In the genomic region with DNA sequence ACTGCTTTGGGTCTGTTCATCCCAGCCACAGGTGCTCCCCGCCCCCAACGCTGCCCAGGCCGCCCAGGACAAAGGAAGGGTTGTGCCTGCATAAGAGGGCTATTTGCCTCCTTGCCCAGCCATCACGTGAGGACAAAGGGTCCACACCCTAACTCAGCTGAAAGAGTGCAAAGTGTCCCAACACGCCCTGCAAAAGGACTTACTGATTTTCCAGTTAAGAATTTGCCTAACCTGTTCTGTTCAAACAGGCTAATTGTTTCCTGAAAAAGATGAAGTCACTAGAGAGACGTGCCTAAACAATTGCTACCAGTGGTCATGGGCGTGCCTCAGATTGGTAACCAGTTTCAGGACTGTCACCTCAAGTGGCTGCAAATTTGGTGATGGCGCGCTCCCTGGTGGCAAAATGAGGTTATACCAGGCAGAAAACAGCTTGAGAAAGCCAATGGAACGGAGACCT, we compare ENCODE assay signal across 9 mouse cellular contexts. TPM values are rescaled to one million over a fixed set of nuclear protein-coding genes. Genes with fewer than 3 reads are reported as not detected.
A peak's percentile ranks its signal among the peaks of the same experiment; 100 is the strongest.
DNase-seq lines count a peak whose midpoint lies in the region; ATAC-seq and TF ChIP-seq lines count a peak whose summit lies in the region.
"Had no signal": no experiment of that assay in that cellular context is flagged by ENCODE, and none has a peak within 500 bp of the region (broad histone marks: within the 10 kb centered on the region; RNA-seq: fewer than 3 reads in every experiment).

No protein-coding gene starts in this region.

- intact Hi-C loops in heart, adult 2 months (cut with DNase I) = loop anchor here (1.0 to 5.0 kb wide), 4 partner anchors 69 to 484 kb away; a partner anchor contains a TSS

- H3K4me1 ChIP-seq in heart, adult 2 months (ENCODE audit: control insufficient read depth, insufficient read depth, low read length) = no peaks in the 10 kb centered on the region; the same call in 1 of the 2 replicates
- H3K4me1 ChIP-seq in kidney, embryonic 15.5 days = peaks cover 16% of the 10 kb centered on the region; the same call in 1 of the 2 replicates
- no peaks in the 10 kb centered on the region; the same call in 1 of the 2 replicates for H3K4me1 ChIP-seq in liver, embryonic 11.5 days (replicated peaks; ENCODE audit: control insufficient read depth, insufficient read depth, low read length)

- TF ChIP-seq CTCF in heart, adult 2 months (IDR thresholded peaks at IDR 0.05) = peak; percentile 75

- no peaks in the 10 kb centered on the region for H3K79me2 ChIP-seq in heart, adult 2 months (replicated peaks; ENCODE audit: control insufficient read depth, insufficient read depth, low read length)

- 33% methylated on average over 10 of the region's 10 CpGs for WGBS in heart, adult 2 months
- WGBS in kidney, embryonic 15.5 days = 20% methylated on average over 10 of the region's 10 CpGs
- 16% methylated on average over 10 of the region's 10 CpGs for WGBS in liver, embryonic 11.5 days

- no peaks in the 10 kb centered on the region for H3K27me3 ChIP-seq in heart, adult 2 months (ENCODE audit: control insufficient read depth, insufficient read depth, low read length)
- no peaks in the 10 kb centered on the region for H3K27me3 ChIP-seq in kidney, embryonic 15.5 days
- H3K27me3 ChIP-seq in liver, embryonic 11.5 days (replicated peaks; ENCODE audit: control insufficient read depth, insufficient read depth, low read length) = no peaks in the 10 kb centered on the region
- H3K27me3 ChIP-seq in splenic B cell, adult 2 months (ENCODE audit: control insufficient read depth, insufficient read depth, low read length, poor library complexity, severe bottlenecking) = no peaks in the 10 kb centered on the region

- H3K9ac ChIP-seq in heart, adult 2 months (ENCODE audit: low read depth, low read length) = no peak overlapping the region
- no peak overlapping the region for H3K9ac ChIP-seq in kidney, embryonic 15.5 days
- H3K9ac ChIP-seq in liver, embryonic 11.5 days (ENCODE audit: low read depth, low read length) = no peak overlapping the region

- ATAC-seq in kidney, embryonic 15.5 days (replicated peaks; ENCODE audit: low FRiP score) = peak; percentile 63
- ATAC-seq in liver, embryonic 11.5 days (replicated peaks; ENCODE audit: low FRiP score) = peak; percentile 59; the same call in 1 of the 2 replicates

- no peaks in the 10 kb centered on the region for H3K36me3 ChIP-seq in heart, adult 2 months (ENCODE audit: control insufficient read depth, insufficient read depth, low read length)
- H3K36me3 ChIP-seq in kidney, embryonic 15.5 days = no peaks in the 10 kb centered on the region
- H3K36me3 ChIP-seq in liver, embryonic 11.5 days (ENCODE audit: control insufficient read depth, insufficient read depth, low read length) = no peaks in the 10 kb centered on the region
- H3K36me3 ChIP-seq in splenic B cell, adult 2 months (ENCODE audit: control insufficient read depth, insufficient read depth, low read length, poor library complexity, severe bottlenecking) = no peaks in the 10 kb centered on the region

- H3K9me3 ChIP-seq in kidney, embryonic 15.5 days (replicated peaks) = no peaks in the 10 kb centered on the region
- H3K9me3 ChIP-seq in liver, embryonic 11.5 days (ENCODE audit: control insufficient read depth, low read length) = no peaks in the 10 kb centered on the region

- DNase-seq in A20 (ENCODE audit: low read depth, low spot score) = peak; percentile 85
- DNase-seq in adrenal gland, adult 2 months = peak; percentile 86
- DNase-seq in embryo, embryonic 9.5 days (ENCODE audit: extremely low spot score) = peak; percentile 86
- peak; percentile 77 to 85 for DNase-seq in heart, adult 2 months
- DNase-seq in liver, embryonic 11.5 days (ENCODE audit: low spot score) = peak; percentile 74
- peak; percentile 89 for DNase-seq in naive thymus-derived CD4-positive, alpha-beta T cell, adult 2 months (ENCODE audit: low read depth)
- peak; percentile 85 for DNase-seq in splenic B cell, adult 2 months (ENCODE audit: low read depth, low spot score)

- no peak for TF ChIP-seq POLR2A in heart, adult 2 months (IDR thresholded peaks at IDR 0.05; ENCODE audit: insufficient read depth, low read depth, low read length)

- peak overlapping the region; percentile 35; the same call in 1 of the 2 replicates for H3K4me2 ChIP-seq in kidney, embryonic 15.5 days
- no peak overlapping the region for H3K4me2 ChIP-seq in liver, embryonic 11.5 days

- H3K27ac ChIP-seq in heart, adult 2 months = no peak overlapping the region
- no peak overlapping the region for H3K27ac ChIP-seq in kidney, embryonic 15.5 days
- H3K27ac ChIP-seq in liver, embryonic 11.5 days (ENCODE audit: low read depth, low read length) = no peak overlapping the region

- TF ChIP-seq EP300 in heart, adult 2 months (IDR thresholded peaks at IDR 0.05; ENCODE audit: insufficient read depth, low read depth, low read length) = peak; percentile 84; the same call in 1 of the 2 replicates

- no peak overlapping the region for H3K4me3 ChIP-seq in heart, adult 2 months
- H3K4me3 ChIP-seq in kidney, embryonic 15.5 days (replicated peaks) = no peak overlapping the region
- no peak overlapping the region for H3K4me3 ChIP-seq in liver, embryonic 11.5 days (ENCODE audit: low read depth, low read length)
- H3K4me3 ChIP-seq: erythroblast, embryonic 14.5 days had no signal

RNA-seq across cellular contexts. Expression of a gene that starts 18.8 kb away (rescaled TPM):
- 10 to 100 TPM; 42.1 to 46.9 TPM for total RNA-seq in adrenal gland, adult 2 months (2021)
- polyA plus RNA-seq in adrenal gland, adult 2 months (2012; rRNA removed) = 11.7 and 11.9 TPM in 2 replicates
- 1 to 10 TPM; 8.8 to 9.9 TPM for total RNA-seq in heart, adult 2 months (2021)
- polyA plus RNA-seq in heart, adult 2 months (2012; rRNA removed) = 9.2 and 14.1 TPM in 2 replicates
- 26.4 and 26.8 TPM in 2 replicates for polyA plus RNA-seq in kidney, embryonic 15.5 days (2015; fragmentation: Nextera tagmentation; extraction: Ambion mirVana)
- polyA plus RNA-seq in liver, embryonic 11.5 days (2014; fragmentation: Nextera tagmentation; extraction: Ambion mirVana) = 16.2 and 16.6 TPM in 2 replicates
